Comparison of ENCODE assay signal across 10 mouse cellular contexts in the genomic region with DNA sequence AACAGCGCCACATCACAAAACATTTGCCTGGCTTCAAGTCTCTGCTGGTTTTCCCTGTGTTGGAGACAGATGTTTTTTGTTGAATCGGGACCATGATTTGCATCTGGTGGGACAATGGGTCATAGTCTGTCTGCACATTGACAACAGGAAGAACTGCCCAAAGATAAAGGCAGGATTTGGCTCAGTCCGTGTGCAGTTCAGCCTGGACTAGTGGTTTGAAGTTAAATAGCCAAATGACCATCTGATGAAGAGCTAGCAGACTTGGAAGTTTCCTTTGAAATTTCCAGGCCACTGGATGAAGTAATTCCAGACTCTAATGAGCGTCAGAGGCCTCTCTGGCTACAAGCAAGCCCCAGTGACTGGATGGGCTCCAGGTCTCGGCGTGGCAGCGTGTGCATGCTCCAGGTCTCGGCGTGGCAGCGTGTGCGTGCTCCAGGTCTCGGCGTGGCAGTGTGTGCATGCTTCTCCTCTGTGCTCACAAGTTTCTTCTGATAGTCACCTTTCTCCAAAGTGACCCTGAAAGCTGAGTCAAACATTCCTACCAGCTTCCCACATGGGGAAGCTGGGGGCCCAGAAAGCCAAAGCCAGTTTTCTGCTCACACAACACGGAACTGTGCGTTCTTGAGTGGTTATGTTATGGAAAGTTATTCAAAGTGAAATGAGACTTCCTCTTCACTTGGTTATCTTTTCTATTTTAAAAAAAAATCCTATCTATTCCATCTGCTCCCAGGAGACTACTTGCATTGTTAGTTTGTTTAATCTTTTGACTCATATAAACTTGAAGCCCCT. TPM values are rescaled to one million over a fixed set of nuclear protein-coding genes. Genes with fewer than 3 reads are reported as not detected.
DNase-seq lines count a peak whose midpoint lies in the region; ATAC-seq lines count a peak whose summit lies in the region.
"Had no signal": no experiment of that assay in that cellular context is flagged by ENCODE, and none has a peak within 500 bp of the region (broad histone marks: within the 10 kb centered on the region; RNA-seq: fewer than 3 reads in every experiment).

No protein-coding gene starts in this region.

- WGBS in heart, embryonic 16.5 days = 74% methylated on average over 15 of the region's 15 CpGs
- WGBS in lung, embryonic 16.5 days = 72% methylated on average over 15 of the region's 15 CpGs

- H3K36me3 ChIP-seq in heart, embryonic 16.5 days (ENCODE audit: control insufficient read depth, insufficient read depth) = no peaks in the 10 kb centered on the region
- H3K36me3 ChIP-seq in lung, embryonic 16.5 days (ENCODE audit: control insufficient read depth, insufficient read depth, low read length) = no peaks in the 10 kb centered on the region
- H3K36me3 ChIP-seq: embryonic facial prominence, embryonic 12.5 days had no signal

- H3K27me3 ChIP-seq in heart, embryonic 16.5 days (ENCODE audit: control insufficient read depth, insufficient read depth, low read length) = no peaks in the 10 kb centered on the region
- H3K27me3 ChIP-seq in lung, embryonic 16.5 days (ENCODE audit: control insufficient read depth, insufficient read depth, low read depth, low read length) = no peaks in the 10 kb centered on the region
- H3K27me3 ChIP-seq: embryonic facial prominence, embryonic 12.5 days had no signal

- no peak for ATAC-seq in heart, embryonic 16.5 days (replicated peaks; ENCODE audit: extremely low read depth, insufficient read depth, low FRiP score)
- peak; percentile 42; the same call in 1 of the 2 replicates for ATAC-seq in lung, embryonic 16.5 days (ENCODE audit: low read depth)

- no peak overlapping the region for H3K4me2 ChIP-seq in heart, embryonic 16.5 days (ENCODE audit: low read depth, low read length)
- H3K4me2 ChIP-seq in lung, embryonic 16.5 days (ENCODE audit: low read depth, low read length) = no peak overlapping the region
- H3K4me2 ChIP-seq: embryonic facial prominence, embryonic 12.5 days had no signal

- H3K9ac ChIP-seq in heart, embryonic 16.5 days (ENCODE audit: low read length) = no peak overlapping the region
- H3K9ac ChIP-seq in lung, embryonic 16.5 days (ENCODE audit: low read length) = no peak overlapping the region
- H3K9ac ChIP-seq: embryonic facial prominence, embryonic 12.5 days had no signal

- H3K4me1 ChIP-seq in heart, embryonic 16.5 days (ENCODE audit: control insufficient read depth, insufficient read depth, low read length) = no peaks in the 10 kb centered on the region
- peaks cover 12% of the 10 kb centered on the region for H3K4me1 ChIP-seq in lung, embryonic 16.5 days (replicated peaks; ENCODE audit: control insufficient read depth, insufficient read depth, low read length)

- H3K9me3 ChIP-seq in heart, embryonic 16.5 days (replicated peaks; ENCODE audit: control insufficient read depth, low read length) = no peaks in the 10 kb centered on the region
- no peaks in the 10 kb centered on the region for H3K9me3 ChIP-seq in lung, embryonic 16.5 days (ENCODE audit: control insufficient read depth, low read length)
- H3K9me3 ChIP-seq: embryonic facial prominence, embryonic 12.5 days had no signal

- H3K27ac ChIP-seq in heart, embryonic 16.5 days (ENCODE audit: low read length) = peak overlapping the region; percentile 78
- H3K27ac ChIP-seq in lung, embryonic 16.5 days (ENCODE audit: low read length) = peak overlapping the region; percentile 80
- H3K27ac ChIP-seq: embryonic facial prominence, embryonic 12.5 days had no signal

- peak; percentile 58 for DNase-seq in kidney, adult 9 months
- DNase-seq in kidney, postnatal 4 days = no peak
- peak; percentile 46 for DNase-seq in gastrocnemius, adult 18-20 months (ENCODE audit: low spot score)
- no peak for DNase-seq in natural killer cell, adult 2 months (ENCODE audit: low spot score in 2 of 2)
- no peak for DNase-seq in spleen, adult 18-20 months
- no peak for DNase-seq in layer of hippocampus, postnatal 14 days (ENCODE audit: low spot score in 2 of 2)
- DNase-seq: retina, postnatal 1 day had no signal

- H3K4me3 ChIP-seq in heart, embryonic 16.5 days (ENCODE audit: low read length) = no peak overlapping the region
- H3K4me3 ChIP-seq in lung, embryonic 16.5 days (ENCODE audit: low read length) = no peak overlapping the region
- H3K4me3 ChIP-seq: embryonic facial prominence, embryonic 12.5 days had no signal

RNA-seq across cellular contexts. Expression of gene Plpp1, which starts 56.3 kb away (rescaled TPM):
- 10 to 100 TPM; 34.2 to 53.9 TPM for total RNA-seq in gastrocnemius, adult 18-20 months (2021)
- 59.3 and 63.2 TPM in 2 replicates for polyA plus RNA-seq in heart, embryonic 16.5 days (2015; fragmentation: Nextera tagmentation; extraction: Ambion mirVana)
- polyA plus RNA-seq in lung, embryonic 16.5 days (2015; fragmentation: Nextera tagmentation; extraction: Ambion mirVana) = 81.5 and 90.8 TPM in 2 replicates
- total RNA-seq in layer of hippocampus, postnatal 14 days (2021) = 10 to 100 TPM; 27.2 to 33.5 TPM

Comparison
In these comparisons a context has a peak if more than half of its experiments do, and no peak if none do; other contexts are left out.
1. DNase-seq: peak in kidney, adult 9 months (single experiment) and gastrocnemius, adult 18-20 months (single experiment); none in kidney, postnatal 4 days (0 of 2), natural killer cell, adult 2 months (0 of 2), spleen, adult 18-20 months (0 of 2) and layer of hippocampus, postnatal 14 days (0 of 2).